Mouse (Mus musculus) erythroid progenitor cell, adult 5-6 weeks (primary cell): ENCODE data around the gene Erbb3. TPM values are rescaled to one million over a fixed set of nuclear protein-coding genes. Genes with fewer than 3 reads are reported as not detected.
"Not testable (repeated sequence)": the region's sequence is repeated elsewhere in the genome, so short reads cannot be mapped to it uniquely, and the experiment has no call there.

ENCODE experiments used
- ATAC-seq: replicated peaks from 2 replicates; pipeline ENCODE4 v1.8.0; 2016; ENCODE audit warnings: moderate number of reproducible peaks, mild to moderate bottlenecking, moderate TSS enrichment, inconsistent platforms; ENCODE audit not compliant: poor library complexity, low FRiP score, severe bottlenecking
- total RNA-seq, 2 experiments: library from RNA; stranded (forward) in 1 of 2; stranded (reverse) in 1 of 2; fragments of 150-400 nt in 1 of 2; fragments of 186-747, 209-891 nt in 1 of 2; gene quantifications; 2 replicates each; pipeline versions ENCODE4 v1.2.3 to v1.2.4; 2015 to 2017; ENCODE audit warnings: low replicate concordance in 2 of 2

Erbb3 gene
- total RNA-seq, 2 experiments from 2014 or later = 0.53 to 0.84 TPM

DNA sequence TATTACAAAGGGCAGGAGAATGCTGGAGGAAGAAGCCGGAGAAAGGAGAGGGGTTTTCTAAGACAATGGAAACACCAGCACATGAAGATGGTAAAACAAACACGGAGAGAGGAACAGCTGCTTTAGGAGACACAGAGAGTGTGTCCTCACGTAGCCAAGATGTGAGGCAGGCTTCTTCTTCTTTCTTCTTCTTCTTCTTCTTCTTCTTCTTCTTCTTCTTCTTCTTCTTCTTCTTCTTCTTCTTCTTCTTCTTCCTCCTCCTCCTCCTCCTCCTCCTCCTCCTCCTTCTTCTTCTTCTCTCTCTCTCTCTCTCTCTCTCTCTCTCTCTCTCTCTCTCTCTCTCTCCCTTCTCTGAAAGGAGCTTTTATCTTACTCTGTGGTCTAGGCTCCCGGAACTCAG lies 24.4 kb upstream of the Erbb3 start:
- not testable (repeated sequence) for ATAC-seq

- peak; percentile 21; the same call in 1 of the 2 replicates for ATAC-seq
These were observed 23.6 kb upstream of the Erbb3 start for GRCm38 (mm10) chr10:128613154-128613440.

GRCm38 (mm10) chr10:128612433-128613153 lies 23.1 kb upstream of the Erbb3 start:
- peak; percentile 98 for ATAC-seq

DNA sequence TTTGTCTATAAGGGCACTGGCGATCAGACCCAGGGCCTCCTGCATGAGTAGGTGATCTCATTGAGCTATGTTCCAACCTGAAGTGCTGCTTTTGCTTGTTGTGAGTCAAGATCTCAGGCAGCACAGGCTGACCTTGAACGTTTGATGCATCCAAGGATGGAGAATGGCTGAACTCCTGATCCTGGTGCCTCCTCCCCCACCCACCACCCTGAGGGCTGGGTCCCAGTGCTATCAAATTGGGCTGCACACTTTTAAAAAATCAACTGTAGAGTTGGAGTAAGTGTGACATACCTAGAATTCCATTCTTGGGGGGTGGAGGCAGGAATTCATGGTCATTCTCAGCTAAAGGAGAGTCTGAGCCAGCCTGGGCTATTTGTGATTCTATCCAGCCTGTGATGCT lies 17.0 kb upstream of the Erbb3 start:
- ATAC-seq = no peak

DNA sequence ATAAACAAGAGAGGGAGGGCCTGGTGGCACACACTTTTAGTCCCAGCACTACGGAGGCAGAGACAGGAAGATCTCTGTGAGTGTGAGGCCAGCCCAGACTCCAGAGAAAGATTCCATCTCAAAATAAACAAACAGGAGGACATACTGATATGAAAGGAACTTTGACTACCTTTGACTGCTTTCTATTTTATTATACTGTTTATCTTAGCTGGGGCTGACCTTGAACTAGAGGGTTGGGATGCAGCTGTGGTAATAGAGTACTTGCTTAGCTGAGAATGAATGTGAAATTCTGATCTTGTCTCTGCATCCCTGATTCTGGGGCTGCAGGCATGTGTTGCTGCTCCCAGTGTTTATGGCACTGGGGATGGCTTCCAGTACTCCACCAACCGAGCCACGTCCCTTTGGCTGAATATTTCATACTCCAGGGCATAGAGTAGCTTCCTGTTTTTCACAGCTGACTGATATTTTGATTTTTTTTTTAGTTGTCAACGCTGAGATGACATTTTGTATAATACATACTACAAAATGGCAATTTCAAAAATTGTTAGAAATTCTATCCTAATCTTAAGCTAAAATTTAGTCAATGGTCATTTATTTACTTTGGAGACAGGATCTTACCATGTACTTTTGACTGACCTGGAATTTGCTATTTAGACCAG lies 13.1 kb upstream of the Erbb3 start:
- ATAC-seq = no peak

DNA sequence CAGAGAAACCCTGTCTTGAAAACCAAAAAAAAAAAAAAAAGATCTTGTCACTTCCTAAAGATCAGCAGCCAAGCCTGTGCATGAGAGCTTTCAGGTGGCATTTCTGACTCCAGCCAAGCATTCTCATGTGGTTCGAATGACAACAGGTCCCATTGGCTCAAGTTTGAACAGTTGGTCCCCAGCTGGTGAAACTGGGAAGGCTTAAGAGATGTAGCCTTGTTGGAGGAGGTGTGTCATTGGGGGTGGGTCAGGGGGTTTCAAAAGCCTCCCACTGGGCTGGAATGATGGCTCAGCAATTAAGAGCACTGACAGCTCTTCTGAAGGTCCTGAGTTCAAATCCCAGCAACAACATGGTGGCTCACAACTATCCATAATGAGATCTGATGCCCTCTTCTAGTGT lies 12.0 kb upstream of the Erbb3 start:
- ATAC-seq = no peak

- ATAC-seq = no peak
These were observed 9.0 kb upstream of the Erbb3 start for GRCm38 (mm10) chr10:128598476-128598875.

DNA sequence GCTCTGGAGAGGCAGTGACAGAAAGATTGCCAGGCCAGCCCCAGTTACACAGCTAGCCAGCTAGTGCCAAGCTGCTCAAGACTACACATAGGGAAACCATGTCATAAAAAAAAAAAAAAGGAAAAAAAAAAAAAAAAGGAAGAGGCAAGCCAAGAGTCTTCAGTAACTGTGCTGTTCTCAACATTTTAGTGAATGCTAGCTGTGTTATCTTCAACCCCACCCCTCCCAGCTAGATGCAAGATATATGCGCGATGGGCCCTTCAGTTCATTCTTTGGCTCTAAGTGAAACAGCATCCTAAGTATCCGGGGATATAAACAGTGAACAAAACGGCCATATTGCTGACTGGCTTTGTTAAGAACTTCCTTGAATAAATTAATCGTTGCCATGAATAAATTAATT lies 3.3 kb upstream of the Erbb3 start:
- ATAC-seq = no peak

GRCm38 (mm10) chr10:128591436-128591835 lies 2.0 kb upstream of the Erbb3 start:
- no peak for ATAC-seq

- peak; percentile 67 for ATAC-seq
These were observed 790 bp upstream of the Erbb3 start for GRCm38 (mm10) chr10:128590193-128590690.

- ATAC-seq = no peak
These were observed 533 bp downstream of the Erbb3 start for GRCm38 (mm10) chr10:128588775-128589463.

DNA sequence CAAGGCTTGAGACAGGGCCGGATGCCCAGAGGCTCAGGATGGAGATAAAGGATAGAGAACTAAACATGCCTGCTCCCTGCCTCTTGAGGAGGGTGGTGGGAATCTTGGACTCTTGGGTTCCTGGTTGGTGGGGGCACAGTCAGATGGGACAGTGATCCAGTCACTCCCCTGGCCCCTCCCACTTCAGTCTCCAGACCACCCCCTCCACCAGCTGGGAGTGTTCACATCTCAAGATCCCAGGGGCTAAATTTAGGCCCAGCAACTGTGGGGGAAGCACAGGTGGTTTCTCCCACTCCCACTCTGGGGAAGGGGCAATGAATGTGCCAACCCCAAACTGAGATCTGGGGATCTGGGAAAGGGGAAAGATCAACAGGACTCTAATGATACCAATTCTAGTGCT lies 1.3 kb downstream of the Erbb3 start:
- ATAC-seq = no peak

GRCm38 (mm10) chr10:128587697-128588096 lies 1.8 kb downstream of the Erbb3 start:
- no peak for ATAC-seq

- no peak for ATAC-seq
These were observed 2.3 kb downstream of the Erbb3 start for GRCm38 (mm10) chr10:128587120-128587519.

GRCm38 (mm10) chr10:128586546-128586945 lies 2.9 kb downstream of the Erbb3 start:
- no peak for ATAC-seq

DNA sequence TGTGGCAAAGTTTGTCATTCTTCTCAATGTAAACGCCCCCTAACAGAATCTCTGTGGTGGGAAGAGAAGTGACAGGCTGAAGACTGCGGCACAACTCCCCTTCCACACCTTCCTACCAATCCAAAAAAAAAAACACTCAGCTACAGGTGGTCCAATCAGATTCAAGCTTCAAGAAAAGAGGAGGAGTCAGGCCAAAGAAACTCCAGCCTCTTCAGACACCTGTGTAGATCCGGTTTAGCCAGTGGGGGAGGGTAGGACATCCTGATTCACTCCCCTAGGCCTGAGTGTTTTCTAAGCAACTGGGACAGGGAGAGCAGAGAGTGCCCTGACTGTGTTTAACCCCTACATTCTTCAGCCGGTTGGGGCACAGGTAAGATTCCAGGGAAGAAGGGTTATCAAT lies 5.1 kb downstream of the Erbb3 start:
- ATAC-seq = no peak

- no peak for ATAC-seq
These were observed 5.8 kb downstream of the Erbb3 start for GRCm38 (mm10) chr10:128583644-128584043.

DNA sequence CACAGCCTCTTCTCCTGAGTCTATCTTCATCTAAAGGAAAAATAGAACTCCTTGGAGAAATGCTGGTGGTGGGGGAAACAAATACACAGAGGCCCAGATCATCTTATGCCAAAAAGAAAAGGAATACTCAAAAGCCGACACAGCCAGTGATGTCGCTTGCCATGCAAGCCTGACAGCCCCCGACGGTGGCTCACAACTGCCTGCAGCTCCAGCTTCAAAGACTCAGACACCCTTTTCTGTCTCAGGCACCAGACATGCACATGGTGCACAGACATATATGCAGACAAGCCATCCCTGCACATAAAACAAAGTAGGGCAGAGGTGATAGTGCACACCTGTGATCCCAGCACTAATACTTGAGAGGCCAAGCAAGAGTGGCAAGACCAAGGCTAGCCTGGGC lies 9.7 kb downstream of the Erbb3 start:
- ATAC-seq = no peak

DNA sequence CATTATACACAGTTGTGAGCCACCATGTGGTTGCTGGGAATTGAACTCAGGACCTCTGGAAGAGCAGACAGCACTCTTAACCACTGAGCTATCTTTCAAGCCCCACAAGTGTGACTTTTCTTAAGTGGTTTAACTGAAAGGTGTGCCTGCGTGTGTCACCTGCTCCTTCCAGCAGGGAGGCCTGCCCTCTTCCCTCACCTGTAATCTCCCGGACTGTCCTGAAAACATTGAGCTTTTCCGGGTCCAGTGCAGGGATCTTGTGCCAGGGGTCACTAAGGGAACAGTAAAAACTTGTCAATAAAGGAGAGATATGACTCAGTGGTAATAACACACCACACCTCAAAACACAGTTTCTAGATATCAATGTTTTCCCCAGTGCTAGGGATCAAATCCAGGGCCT lies 10.2 kb downstream of the Erbb3 start:
- no peak for ATAC-seq

- no peak for ATAC-seq
These were observed 11.1 kb downstream of the Erbb3 start for GRCm38 (mm10) chr10:128578330-128578729.

DNA sequence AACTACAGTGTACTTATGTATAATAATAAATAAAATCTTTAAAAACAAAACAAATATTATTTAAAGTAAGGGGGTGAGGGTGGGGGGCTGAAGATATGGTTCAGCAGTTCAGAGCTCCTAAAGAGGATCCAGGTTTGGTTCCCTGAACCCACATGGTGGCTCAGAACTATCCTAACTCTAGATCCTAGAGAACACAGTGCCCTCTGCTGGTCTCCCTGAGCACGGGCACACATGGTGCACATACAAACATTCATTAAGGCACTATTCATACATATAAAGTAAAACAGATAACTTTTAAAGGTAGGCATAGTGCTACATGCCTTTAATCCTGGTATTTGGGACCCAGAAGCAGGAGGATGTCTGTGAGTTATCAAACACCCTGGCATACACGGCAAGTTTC lies 14.4 kb downstream of the Erbb3 start:
- ATAC-seq = peak; percentile 63
